Mouse (Mus musculus): Measurements from ENCODE around the gene Mfge8.

DNA sequence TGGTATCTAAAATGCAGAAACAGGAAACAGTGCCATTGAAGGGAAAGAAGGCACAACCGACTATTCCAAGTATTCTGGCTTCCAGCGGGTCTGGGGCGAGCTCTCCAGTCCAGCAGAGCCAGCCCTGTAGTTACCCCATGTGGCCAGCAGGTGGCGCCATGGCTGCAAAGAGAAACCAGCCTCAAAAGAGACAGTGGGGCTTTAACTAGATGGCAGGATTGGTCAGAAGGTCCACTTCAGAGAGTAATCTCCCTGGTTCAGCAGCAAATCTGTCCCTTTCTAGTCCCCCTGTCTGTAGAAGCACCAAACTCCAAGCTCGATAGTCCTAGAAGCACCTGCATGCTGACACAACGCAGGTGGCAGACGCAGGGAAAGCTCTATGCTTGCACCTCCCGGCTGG, 8.0 kb downstream of the Mfge8 start:
- TF ChIP-seq POLR2A (IDR thresholded peaks at IDR 0.05; ENCODE audit: low read depth, low read length) (no peak), CTCF (IDR thresholded peaks at IDR 0.05; ENCODE audit: extremely low read depth, insufficient read length, insufficient replicate concordance, low read depth, low read length) (peak; percentile 95)
